Mouse (Mus musculus): ENCODE results near the gene Sufu. TPM values are rescaled to one million over a fixed set of nuclear protein-coding genes. Genes with fewer than 3 reads are reported as not detected.

Sufu gene
- polyA plus RNA-seq, 1 experiment, result 18.6 TPM

DNA sequence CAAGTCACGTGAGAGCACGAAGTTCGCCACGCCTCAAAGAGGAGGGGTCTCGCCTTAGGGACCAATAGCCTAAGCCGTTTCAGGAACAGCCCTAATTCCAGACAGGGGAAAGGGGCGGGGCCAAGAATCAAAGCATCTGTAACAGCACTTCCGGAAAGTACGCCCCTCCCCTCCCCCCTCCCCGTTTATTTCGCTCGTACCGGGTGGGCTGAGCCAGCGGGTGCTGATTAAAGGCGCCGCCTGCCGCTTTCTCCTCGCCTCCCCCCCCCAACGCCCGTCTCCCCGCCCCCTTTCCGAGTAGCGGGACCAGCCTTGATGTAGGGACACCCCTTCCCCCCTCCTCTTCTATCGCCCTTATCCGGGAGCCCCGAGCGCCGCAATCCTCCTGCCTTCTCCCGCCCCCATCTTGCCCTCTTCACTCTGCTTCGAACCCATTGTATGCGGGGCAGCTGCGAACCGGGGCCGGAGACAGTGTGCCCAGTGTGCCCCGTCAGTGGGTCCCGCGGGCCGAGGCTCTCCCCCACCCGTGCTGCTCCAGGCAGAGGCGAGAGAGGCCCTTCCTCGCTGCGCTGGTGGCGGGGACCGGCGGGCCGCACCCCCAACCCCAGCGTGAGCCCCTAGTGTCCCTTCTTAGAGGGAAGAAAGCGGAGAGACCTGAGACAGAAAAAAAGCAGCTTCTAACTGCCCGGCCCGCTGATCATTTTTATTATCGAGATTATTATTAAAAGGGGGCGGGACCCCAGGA is 103.3 kb downstream of the Sufu start:
- no peaks in the 10 kb centered on the region for H3K27me3 ChIP-seq (ENCODE audit: control insufficient read depth, insufficient read depth, low read length)
- DNase-seq (ENCODE audit: low read depth in 1 of 2, low spot score in 2 of 2), result peak; percentile 97 to 99
- under 1% methylated on average over 47 of the region's 52 CpGs for WGBS
- H3K27ac ChIP-seq (ENCODE audit: insufficient read depth, low read length), result peak overlapping the region; percentile 99
- peak overlapping the region; percentile 65 for H3K4me3 ChIP-seq (ENCODE audit: extremely low read depth, insufficient read depth, insufficient read length)
- peaks cover 8% of the 10 kb centered on the region; the same call in 1 of the 2 replicates for H3K4me1 ChIP-seq (ENCODE audit: control insufficient read depth, insufficient read depth, insufficient read length)
- TF ChIP-seq POLR2A (IDR thresholded peaks at IDR 0.05; ENCODE audit: low read depth, low read length) (peak; percentile 41), CTCF (IDR thresholded peaks at IDR 0.05; ENCODE audit: extremely low read depth, insufficient read depth, insufficient read length, insufficient replicate concordance) (no peak)
- H3K36me3 ChIP-seq (ENCODE audit: control insufficient read depth, insufficient read depth, low read length), result no peaks in the 10 kb centered on the region

DNA sequence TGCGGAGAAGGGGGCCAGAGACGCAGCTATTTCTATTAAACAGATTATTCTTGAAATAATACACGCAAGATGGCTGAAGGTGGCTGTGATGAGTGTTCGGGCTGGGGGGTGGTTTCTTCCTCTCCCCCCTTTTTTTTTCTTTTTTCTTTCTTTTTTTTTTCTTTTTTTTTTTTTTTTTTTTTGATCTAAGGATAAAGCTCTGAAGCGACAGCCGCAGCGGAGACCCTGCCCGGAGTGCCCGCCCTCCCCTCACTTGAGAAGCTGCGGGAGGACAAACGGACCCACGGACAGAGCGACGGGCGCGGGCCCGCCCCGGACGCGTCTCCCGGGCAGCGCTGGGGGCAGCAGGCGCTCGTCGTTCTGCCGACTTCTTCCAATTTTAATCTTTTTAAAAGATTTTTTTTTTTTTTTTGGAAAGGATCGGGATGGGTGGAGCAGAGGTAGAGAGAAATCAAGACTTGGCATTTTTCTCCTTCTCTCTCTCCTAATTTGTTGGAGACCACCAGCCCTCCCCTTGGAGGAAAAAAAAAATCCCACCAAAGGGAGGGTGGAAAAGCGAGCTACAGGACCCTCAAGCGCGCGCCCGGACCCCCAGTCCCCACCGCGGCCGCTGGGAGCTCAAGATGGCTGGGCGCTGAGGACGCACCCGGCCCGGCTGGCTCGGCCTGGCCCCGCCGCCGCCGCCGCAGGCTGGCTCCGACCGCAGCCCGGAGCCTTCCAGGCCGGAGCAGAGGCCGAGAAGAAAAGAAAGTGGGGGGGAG is 104.1 kb downstream of the Sufu start:
- Histone ChIP-seq H3K4me3 (ENCODE audit: extremely low read depth, insufficient read depth, insufficient read length) (peak overlapping the region; percentile 65), H3K36me3 (ENCODE audit: control insufficient read depth, insufficient read depth, low read length) (peaks cover 1% of the 10 kb centered on the region; the same call in 1 of the 2 replicates), H3K4me1 (ENCODE audit: control insufficient read depth, insufficient read depth, insufficient read length) (peaks cover 10% of the 10 kb centered on the region), H3K27me3 (ENCODE audit: control insufficient read depth, insufficient read depth, low read length) (no peaks in the 10 kb centered on the region), H3K27ac (ENCODE audit: insufficient read depth, low read length) (peak overlapping the region; percentile 99)
- TF ChIP-seq CTCF (IDR thresholded peaks at IDR 0.05; ENCODE audit: extremely low read depth, insufficient read depth, insufficient read length, insufficient replicate concordance) (no peak), POLR2A (IDR thresholded peaks at IDR 0.05; ENCODE audit: low read depth, low read length) (no peak)
- 1% methylated on average over 46 of the region's 50 CpGs for WGBS
- no peak for DNase-seq (ENCODE audit: low read depth in 1 of 2, low spot score in 2 of 2)

- TF ChIP-seq POLR2A (IDR thresholded peaks at IDR 0.05; ENCODE audit: low read depth, low read length) (no peak; the same call in 1 of the 2 replicates), CTCF (IDR thresholded peaks at IDR 0.05; ENCODE audit: extremely low read depth, insufficient read depth, insufficient read length, insufficient replicate concordance) (no peak)
Measured at GRCm38 (mm10) chr19:46501401-46502068, 104.8 kb downstream of the Sufu start, which contains the start of gene Trim8. Trim8 (plus strand) TSS chr19:46501702.

DNA sequence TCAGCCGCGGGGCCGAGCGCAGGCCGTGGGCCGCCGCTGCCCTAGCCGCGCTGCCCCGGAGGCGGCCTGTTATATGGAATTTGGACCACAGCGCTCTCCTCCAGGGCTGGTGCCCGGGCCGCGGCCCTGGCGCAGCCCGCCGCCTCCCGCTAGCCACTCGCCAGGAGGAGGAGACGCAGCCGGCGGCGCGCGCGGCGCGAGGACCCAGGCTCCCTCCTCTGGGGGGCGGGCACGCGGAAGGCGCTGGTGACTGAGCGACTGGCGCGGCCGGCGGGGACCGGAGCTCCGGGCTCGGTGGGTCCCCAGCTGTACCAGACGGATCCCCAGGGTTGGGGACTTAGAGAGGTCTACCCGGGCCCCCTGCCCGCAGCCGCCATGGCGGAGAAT is 105.4 kb downstream of the Sufu start:
- H3K27me3 ChIP-seq (ENCODE audit: control insufficient read depth, insufficient read depth, low read length), result no peaks in the 10 kb centered on the region
- peak overlapping the region; percentile 99 for H3K27ac ChIP-seq (ENCODE audit: insufficient read depth, low read length)
- peak in 1 of 2 experiments; percentile 81 for DNase-seq (ENCODE audit: low read depth in 1 of 2, low spot score in 2 of 2)
- H3K4me1 ChIP-seq (ENCODE audit: control insufficient read depth, insufficient read depth, insufficient read length), result peaks cover 22% of the 10 kb centered on the region
- TF ChIP-seq CTCF (IDR thresholded peaks at IDR 0.05; ENCODE audit: extremely low read depth, insufficient read depth, insufficient read length, insufficient replicate concordance) (no peak), POLR2A (IDR thresholded peaks at IDR 0.05; ENCODE audit: low read depth, low read length) (peak; percentile 9; the same call in 1 of the 2 replicates)
- H3K36me3 ChIP-seq (ENCODE audit: control insufficient read depth, insufficient read depth, low read length), result peaks cover 4% of the 10 kb centered on the region; the same call in 1 of the 2 replicates
- WGBS, result 1% methylated on average over 45 of the region's 46 CpGs
- peak overlapping the region; percentile 65 for H3K4me3 ChIP-seq (ENCODE audit: extremely low read depth, insufficient read depth, insufficient read length)

More at GRCm38 (mm10) chr19:46501401-46502068, 104.8 kb downstream of the Sufu start, which contains the start of gene Trim8:
- peaks cover 17% of the 10 kb centered on the region for H3K4me1 ChIP-seq (ENCODE audit: control insufficient read depth, insufficient read depth, insufficient read length)
- peak within 1 kb of the TSS; percentile 65 for H3K4me3 ChIP-seq (ENCODE audit: extremely low read depth, insufficient read depth, insufficient read length)
- peaks cover 1% of the 10 kb centered on the region; the same call in 1 of the 2 replicates for H3K36me3 ChIP-seq (ENCODE audit: control insufficient read depth, insufficient read depth, low read length)
- peak within 1 kb of the TSS; percentile 99 for H3K27ac ChIP-seq (ENCODE audit: insufficient read depth, low read length)
- WGBS, result 1% methylated on average over 56 of the region's 64 CpGs
- DNase-seq (ENCODE audit: low read depth in 1 of 2, low spot score in 2 of 2), result peak in 1 of 2 experiments; percentile 55
- no peaks in the 10 kb centered on the region for H3K27me3 ChIP-seq (ENCODE audit: control insufficient read depth, insufficient read depth, low read length)

DNA sequence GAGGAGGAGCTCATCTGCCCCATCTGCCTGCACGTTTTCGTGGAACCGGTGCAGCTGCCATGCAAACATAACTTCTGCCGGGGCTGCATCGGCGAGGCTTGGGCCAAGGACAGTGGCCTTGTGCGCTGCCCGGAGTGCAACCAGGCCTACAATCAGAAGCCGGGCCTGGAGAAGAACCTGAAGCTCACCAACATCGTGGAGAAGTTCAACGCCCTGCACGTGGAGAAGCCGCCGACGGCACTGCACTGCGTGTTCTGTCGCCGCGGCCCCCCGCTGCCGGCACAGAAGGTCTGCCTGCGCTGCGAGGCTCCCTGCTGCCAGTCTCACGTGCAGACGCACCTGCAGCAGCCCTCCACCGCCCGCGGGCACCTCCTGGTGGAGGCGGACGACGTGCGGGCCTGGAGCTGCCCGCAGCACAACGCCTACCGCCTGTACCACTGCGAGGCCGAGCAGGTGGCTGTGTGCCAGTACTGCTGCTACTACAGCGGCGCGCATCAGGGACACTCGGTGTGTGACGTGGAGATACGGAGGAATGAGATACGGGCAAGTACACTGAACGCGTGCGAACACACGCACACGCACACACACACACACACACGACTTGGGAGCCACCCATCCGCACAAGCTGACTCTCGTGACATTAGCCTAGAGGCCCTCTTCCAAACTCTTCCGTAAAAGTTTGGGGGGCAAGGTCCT is 105.9 kb downstream of the Sufu start:
- peaks cover 6% of the 10 kb centered on the region; the same call in 1 of the 2 replicates for H3K36me3 ChIP-seq (ENCODE audit: control insufficient read depth, insufficient read depth, low read length)
- under 1% methylated on average over 53 of the region's 53 CpGs for WGBS

More for the DNA sequence above, 105.9 kb downstream of the Sufu start:
- Histone ChIP-seq H3K27me3 (ENCODE audit: control insufficient read depth, insufficient read depth, low read length) (no peaks in the 10 kb centered on the region), H3K4me1 (ENCODE audit: control insufficient read depth, insufficient read depth, insufficient read length) (peaks cover 25% of the 10 kb centered on the region), H3K4me3 (ENCODE audit: extremely low read depth, insufficient read depth, insufficient read length) (peak overlapping the region; percentile 65), H3K27ac (ENCODE audit: insufficient read depth, low read length) (peak overlapping the region; percentile 99)
- peak; percentile 42; the same call in 1 of the 2 replicates for TF ChIP-seq CTCF (IDR thresholded peaks at IDR 0.05; ENCODE audit: extremely low read depth, insufficient read depth, insufficient read length, insufficient replicate concordance)
- peak; percentile 48 for TF ChIP-seq POLR2A (IDR thresholded peaks at IDR 0.05; ENCODE audit: low read depth, low read length)
- peak; percentile 71 to 85 for DNase-seq (ENCODE audit: low read depth in 1 of 2, low spot score in 2 of 2)
